Comparison of ENCODE assay signal across 28 mouse cellular contexts in the genomic region with DNA sequence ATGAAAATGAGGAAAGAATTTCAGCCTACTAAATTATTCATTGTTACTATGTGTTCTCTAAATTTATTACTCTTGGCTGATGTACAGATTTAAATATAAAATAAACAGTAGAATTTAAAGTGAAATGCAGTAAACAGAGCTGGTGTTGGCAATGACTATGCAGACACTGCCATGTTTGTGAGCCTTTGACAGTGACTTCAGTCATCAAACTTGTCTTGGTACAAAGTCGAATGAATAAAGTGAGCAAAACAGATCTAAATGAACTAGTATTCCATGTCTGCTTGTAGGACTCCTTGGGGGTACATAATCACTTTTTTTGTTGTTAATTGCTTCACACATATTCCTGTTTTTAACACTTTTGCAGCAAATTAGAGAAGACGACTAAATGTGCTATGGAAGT.
"Had no signal": no experiment of that assay in that cellular context is flagged by ENCODE, and none has a peak within 500 bp of the region (broad histone marks: within the 10 kb centered on the region; RNA-seq: fewer than 3 reads in every experiment).

No protein-coding gene starts in this region.

- H3K9me3 ChIP-seq: heart, embryonic 10.5 days; hindbrain, embryonic 10.5 days; intestine, embryonic 15.5 days; kidney, embryonic 15.5 days; limb, embryonic 13.5 days; limb, embryonic 15.5 days had no signal

- ATAC-seq: hindbrain, embryonic 16.5 days; inflammation-experienced regulatory T-cells, adult 6 months; intestine, embryonic 15.5 days; intestine, postnatal 0 days; liver, embryonic 12.5 days had no signal

- H3K4me1 ChIP-seq: heart, embryonic 10.5 days; heart, embryonic 12.5 days; hindbrain, embryonic 12.5 days; intestine, embryonic 15.5 days; kidney, embryonic 15.5 days; limb, embryonic 13.5 days; limb, embryonic 15.5 days; liver, embryonic 12.5 days had no signal

- H3K27me3 ChIP-seq: heart, embryonic 12.5 days; hindbrain, embryonic 12.5 days; intestine, embryonic 15.5 days; kidney, embryonic 15.5 days; limb, embryonic 13.5 days; limb, embryonic 15.5 days; liver, embryonic 12.5 days had no signal

- H3K27ac ChIP-seq: heart, embryonic 10.5 days; hindbrain, embryonic 10.5 days; hindbrain, embryonic 12.5 days; hindbrain, embryonic 14.5 days; intestine, embryonic 15.5 days; kidney, embryonic 15.5 days; kidney, postnatal 0 days; limb, embryonic 13.5 days; limb, embryonic 15.5 days; liver, embryonic 12.5 days; liver, embryonic 14.5 days had no signal

- H3K4me2 ChIP-seq: heart, embryonic 12.5 days; hindbrain, embryonic 12.5 days; hindbrain, embryonic 14.5 days; intestine, embryonic 15.5 days; kidney, embryonic 15.5 days; limb, embryonic 13.5 days; limb, embryonic 15.5 days; liver, embryonic 12.5 days had no signal

- H3K9ac ChIP-seq: heart, embryonic 12.5 days; hindbrain, embryonic 12.5 days; hindbrain, embryonic 14.5 days; intestine, embryonic 15.5 days; kidney, embryonic 15.5 days; limb, embryonic 13.5 days; limb, embryonic 15.5 days; liver, embryonic 12.5 days; liver, embryonic 14.5 days had no signal

- DNase-seq: gastrocnemius, postnatal 10 days; gastrocnemius, postnatal 25 days; heart, adult 18-20 months; heart, postnatal 10 days; heart, postnatal 4 days; kidney, adult 18-20 months; kidney, adult 8-10 months; kidney, postnatal 14 days; kidney, postnatal 36 days; layer of hippocampus, adult 9-11 months; layer of hippocampus, postnatal 36 days; left cerebral cortex, postnatal 4 days; lung, adult 18-20 months had no signal

- H3K4me3 ChIP-seq: heart, embryonic 10.5 days; heart, embryonic 12.5 days; hindbrain, embryonic 10.5 days; hindbrain, embryonic 12.5 days; intestine, embryonic 15.5 days; kidney, embryonic 15.5 days; limb, embryonic 13.5 days; limb, embryonic 15.5 days; liver, embryonic 12.5 days had no signal

- H3K36me3 ChIP-seq: heart, embryonic 10.5 days; heart, embryonic 12.5 days; hindbrain, embryonic 10.5 days; hindbrain, embryonic 12.5 days; intestine, embryonic 15.5 days; kidney, embryonic 15.5 days; limb, embryonic 13.5 days; limb, embryonic 15.5 days; liver, embryonic 12.5 days had no signal
